21 mouse cellular contexts compared by ENCODE assay signal in the genomic region with DNA sequence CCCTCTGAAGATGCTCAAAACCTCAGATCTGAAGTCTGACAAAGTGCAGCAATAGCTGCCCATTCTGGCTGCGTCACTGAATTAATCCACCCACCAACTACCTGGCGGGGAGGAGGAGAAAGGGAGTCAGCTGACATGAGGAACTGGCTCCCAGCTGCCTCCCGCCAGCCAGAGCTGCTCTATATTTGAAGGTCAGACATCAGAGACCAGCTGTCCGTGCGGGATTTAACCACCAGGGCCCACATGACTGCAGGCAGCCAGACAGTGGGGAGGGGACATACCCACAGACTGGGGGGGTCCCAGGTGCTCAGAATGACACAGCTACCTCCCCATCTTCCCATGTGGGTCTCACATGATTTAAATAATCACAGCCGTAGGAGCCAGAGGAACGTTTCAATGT.
DNase-seq lines count a peak whose midpoint lies in the region; ATAC-seq and TF ChIP-seq lines count a peak whose summit lies in the region.
"Had no signal": no experiment of that assay in that cellular context is flagged by ENCODE, and none has a peak within 500 bp of the region (broad histone marks: within the 10 kb centered on the region; RNA-seq: fewer than 3 reads in every experiment).

No protein-coding gene starts in this region.

- no peak overlapping the region for H3ac ChIP-seq in myocyte (ENCODE audit: control insufficient read depth, insufficient read length)

- no peak overlapping the region for H3K4me3 ChIP-seq in kidney, embryonic 16.5 days (ENCODE audit: low read length)
- H3K4me3 ChIP-seq in myocyte: no peak overlapping the region
- no peak overlapping the region for H3K4me3 ChIP-seq in forebrain, embryonic 13.5 days
- H3K4me3 ChIP-seq: forebrain, embryonic 10.5 days; hindbrain, embryonic 13.5 days; limb, embryonic 12.5 days; midbrain, embryonic 12.5 days; neural tube, embryonic 12.5 days had no signal

- no peaks in the 10 kb centered on the region for H3K4me1 ChIP-seq in kidney, embryonic 16.5 days (ENCODE audit: insufficient read depth, low read length)
- no peaks in the 10 kb centered on the region for H3K4me1 ChIP-seq in forebrain, embryonic 13.5 days
- H3K4me1 ChIP-seq: forebrain, embryonic 10.5 days; limb, embryonic 12.5 days; midbrain, embryonic 12.5 days; neural tube, embryonic 12.5 days had no signal

- 41% methylated on average over 7 of the region's 7 CpGs for WGBS in kidney, embryonic 16.5 days
- 61% methylated on average over 7 of the region's 7 CpGs for whole genome bisulfite sequencing in forebrain, embryonic 13.5 days

- no peak overlapping the region for H3K4me2 ChIP-seq in kidney, embryonic 16.5 days (replicated peaks; ENCODE audit: low read depth, low read length)
- H3K4me2 ChIP-seq in myocyte (ENCODE audit: low read depth): no peak overlapping the region
- H3K4me2 ChIP-seq in forebrain, embryonic 13.5 days: no peak overlapping the region
- H3K4me2 ChIP-seq: hindbrain, embryonic 13.5 days; limb, embryonic 12.5 days; lung, embryonic 14.5 days; midbrain, embryonic 12.5 days; neural tube, embryonic 12.5 days had no signal

- H3K27me3 ChIP-seq in kidney, embryonic 16.5 days (ENCODE audit: insufficient read depth, low read length): no peaks in the 10 kb centered on the region
- peaks cover 2% of the 10 kb centered on the region for H3K27me3 ChIP-seq in myocyte (ENCODE audit: control insufficient read depth, insufficient read depth, insufficient read length)
- peaks cover 16% of the 10 kb centered on the region for H3K27me3 ChIP-seq in forebrain, embryonic 13.5 days
- H3K27me3 ChIP-seq: neural tube, embryonic 12.5 days had no signal

- H3K36me3 ChIP-seq in kidney, embryonic 16.5 days (ENCODE audit: insufficient read depth, low read length): no peaks in the 10 kb centered on the region
- no peaks in the 10 kb centered on the region for H3K36me3 ChIP-seq in myocyte (ENCODE audit: control insufficient read depth, insufficient read depth)
- H3K36me3 ChIP-seq in forebrain, embryonic 13.5 days (ENCODE audit: poor library complexity, severe bottlenecking): no peaks in the 10 kb centered on the region
- H3K36me3 ChIP-seq: forebrain, embryonic 10.5 days; hindbrain, embryonic 13.5 days; limb, embryonic 12.5 days; midbrain, embryonic 12.5 days; neural tube, embryonic 12.5 days had no signal

- H3K9ac ChIP-seq in kidney, embryonic 16.5 days (replicated peaks; ENCODE audit: low read length): no peak overlapping the region
- no peak overlapping the region for H3K9ac ChIP-seq in forebrain, embryonic 13.5 days
- H3K9ac ChIP-seq: hindbrain, embryonic 13.5 days; limb, embryonic 12.5 days; liver, embryonic 14.5 days; lung, embryonic 14.5 days; midbrain, embryonic 12.5 days; neural tube, embryonic 12.5 days had no signal

- ATAC-seq in kidney, embryonic 16.5 days (ENCODE audit: low FRiP score, low TSS enrichment): no peak
- ATAC-seq in forebrain, embryonic 13.5 days: no peak
- ATAC-seq: activated CD4-positive, CD25-positive, alpha-beta regulatory T cell, adult 4 months; inflammation-experienced regulatory T-cells, adult 6 months; Patski had no signal

- peak; percentile 4 to 20 for DNase-seq in kidney, adult 8-10 months
- DNase-seq in ES-CJ7 (ENCODE audit: low read depth, low spot score) (peak; percentile 19), ZHBTc4 (ENCODE audit: low read depth, low spot score) (peak; percentile 61), MN1 (ENCODE audit: low spot score) (no peak)
- DNase-seq: adrenal gland, postnatal 10 days; cerebellum, adult 9-11 months; gastrocnemius, postnatal 36 days; layer of hippocampus, postnatal 36 days; lung, embryonic 14.5 days had no signal

- H3K27ac ChIP-seq in kidney, embryonic 16.5 days (ENCODE audit: low read length): no peak overlapping the region
- no peak overlapping the region for H3K27ac ChIP-seq in forebrain, embryonic 13.5 days
- H3K27ac ChIP-seq: forebrain, embryonic 10.5 days; hindbrain, embryonic 13.5 days; limb, embryonic 12.5 days; liver, embryonic 14.5 days; midbrain, embryonic 12.5 days; neural tube, embryonic 12.5 days had no signal

- no peaks in the 10 kb centered on the region for H3K79me2 ChIP-seq in myocyte (ENCODE audit: control insufficient read depth, insufficient read depth)

- peaks cover 4% of the 10 kb centered on the region; the same call in 1 of the 2 replicates for H3K9me3 ChIP-seq in kidney, embryonic 16.5 days (ENCODE audit: low read length)
- H3K9me3 ChIP-seq in forebrain, embryonic 13.5 days (replicated peaks): peaks cover 7% of the 10 kb centered on the region
- H3K9me3 ChIP-seq: forebrain, embryonic 10.5 days; hindbrain, embryonic 13.5 days; limb, embryonic 12.5 days; midbrain, embryonic 12.5 days; neural tube, embryonic 12.5 days had no signal

- TF ChIP-seq POLR2A in myocyte (IDR thresholded peaks at IDR 0.05; ENCODE audit: insufficient read length, low read depth): no peak

TF ChIP-seq in myocyte, 11 proteins besides CTCF, POLR2A, EP300 and RAD21:
- TF ChIP-seq MYOD1 (IDR thresholded peaks at IDR 0.05; ENCODE audit: control insufficient read depth in 1 of 3, insufficient read length in 2 of 3, low read depth in 2 of 3) (peak in 2 of 3 experiments; percentile 39 to 75), MYOG (IDR thresholded peaks at IDR 0.05; ENCODE audit: control insufficient read depth in 1 of 3, insufficient read depth in 1 of 3, insufficient read length in 2 of 3, low read depth in 2 of 3) (peak in 2 of 3 experiments; percentile 40 to 85), TCF12 (IDR thresholded peaks at IDR 0.05; ENCODE audit: insufficient read depth, poor library complexity, severe bottlenecking) (peak; percentile 48), MAX (IDR thresholded peaks at IDR 0.05; ENCODE audit: low read depth) (no peak), SRF (IDR thresholded peaks at IDR 0.05; ENCODE audit: control insufficient read depth, insufficient read length, low read depth) (no peak), REST (IDR thresholded peaks at IDR 0.05; ENCODE audit: insufficient read depth, insufficient read length) (no peak), TCF3 (IDR thresholded peaks at IDR 0.05; ENCODE audit: insufficient read length, low read depth) (no peak), E2F4 (IDR thresholded peaks at IDR 0.05; ENCODE audit: insufficient read depth) (no peak), USF1 (IDR thresholded peaks at IDR 0.05; ENCODE audit: low read depth) (peak; percentile 22)
